Mouse (Mus musculus) thymus, adult 2 months (tissue): ENCODE measurements around the gene Sh3d19.

ENCODE experiments used
- CTCF ChIP-seq: fragments of 200-500 bp; IDR thresholded peaks from 2 replicates; pipeline ENCODE4 v1.5.1; 2012; ENCODE audit warnings: mild to moderate bottlenecking, control low read depth, low read length, moderate library complexity, borderline replicate concordance; ENCODE audit not compliant: control insufficient read depth, poor library complexity, insufficient read depth; ENCODE audit errors: extremely low read depth
- POLR2A ChIP-seq: fragments of 200-500 bp; IDR thresholded peaks from 2 replicates; pipeline ENCODE4 v1.6.1; 2012; ENCODE audit warnings: mild to moderate bottlenecking, low read length, control low read depth, moderate library complexity; ENCODE audit not compliant: control insufficient read depth, poor library complexity, insufficient read depth; ENCODE audit errors: extremely low read depth

DNA sequence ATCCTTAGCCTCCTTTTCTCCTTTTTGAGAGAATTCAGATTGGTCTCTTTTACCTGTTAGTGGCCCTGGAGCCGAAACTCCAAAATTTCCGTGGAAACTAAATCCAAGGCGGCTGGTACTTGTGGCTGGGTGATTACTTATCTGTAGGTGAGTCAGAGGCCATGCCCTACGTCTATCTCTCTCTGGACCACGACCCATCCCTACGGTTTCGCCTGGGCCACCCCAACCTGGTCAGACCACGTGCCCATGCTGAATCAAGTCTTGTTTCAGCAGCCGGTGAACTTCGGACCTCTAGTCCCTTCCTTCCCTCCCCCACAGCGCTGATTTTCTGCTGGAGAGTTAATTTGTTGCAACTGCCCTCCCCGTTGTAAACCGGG, 678 bp downstream of the Sh3d19 start:
- TF ChIP-seq CTCF = no peak
- TF ChIP-seq POLR2A = no peak
